Mouse (Mus musculus) ES-Bruce4 (cell line): Measurements from ENCODE around the gene Kdelc2. TPM values are rescaled to one million over a fixed set of nuclear protein-coding genes. Genes with fewer than 3 reads are reported as not detected.

ENCODE experiments used
- H3K27ac ChIP-seq: 2 replicates; pipeline ENCODE4 v1.5.1; 2012; ENCODE audit warnings: low read length, inconsistent platforms; ENCODE audit not compliant: insufficient read depth
- H3K27me3 ChIP-seq: 2 replicates; pipeline ENCODE4 v1.6.1; 2012; ENCODE audit warnings: mild to moderate bottlenecking, low read length, inconsistent platforms; ENCODE audit not compliant: control insufficient read depth, poor library complexity, insufficient read depth, severe bottlenecking
- H3K36me3 ChIP-seq: 2 replicates; pipeline ENCODE4 v1.6.1; 2012; ENCODE audit warnings: inconsistent platforms, mild to moderate bottlenecking, low read length, moderate library complexity; ENCODE audit not compliant: control insufficient read depth, poor library complexity, insufficient read depth, severe bottlenecking
- H3K4me1 ChIP-seq: one replicate; pipeline ENCODE4 v1.8.1; 2011; ENCODE audit warnings: low read length; ENCODE audit not compliant: control insufficient read depth, insufficient read depth
- H3K4me3 ChIP-seq: 2 replicates; pipeline ENCODE4 v1.5.1; 2011; ENCODE audit warnings: low read depth, mild to moderate bottlenecking, low read length
- H3K9ac ChIP-seq: 2 replicates; pipeline ENCODE4 v1.6.1; 2012; ENCODE audit warnings: low read depth, mild to moderate bottlenecking, inconsistent platforms; ENCODE audit not compliant: poor library complexity, severe bottlenecking
- H3K9me3 ChIP-seq: replicated peaks from 2 replicates; pipeline ENCODE4 v1.6.1; 2012; ENCODE audit warnings: mild to moderate bottlenecking, low read length, inconsistent platforms; ENCODE audit not compliant: control insufficient read depth, poor library complexity, insufficient read depth, severe bottlenecking
- CTCF ChIP-seq: IDR thresholded peaks from one replicate; pipeline ENCODE4 v1.8.1; 2011; ENCODE audit warnings: low read depth, low read length
- EP300 ChIP-seq: IDR thresholded peaks from 2 replicates; pipeline ENCODE4 v1.6.1; 2011; ENCODE audit warnings: low read depth, low read length; ENCODE audit not compliant: insufficient read depth
- POLR2A ChIP-seq: IDR thresholded peaks from one replicate; pipeline ENCODE4 v1.8.1; 2011; ENCODE audit warnings: low read length; ENCODE audit not compliant: insufficient read depth
- polyA plus RNA-seq: library from polyadenylated mRNA; stranded (reverse); fragments of >200 nt; gene quantifications from 2 replicates; pipeline ENCODE4 v1.2.4, GENCODE M21; 2011; ENCODE audit warnings: low read depth; ENCODE audit not compliant: missing spikeins, insufficient read depth, insufficient read length

Kdelc2 gene
- polyA plus RNA-seq, 1 experiment: 16.9 TPM

GRCm38 (mm10) chr9:53378171-53378570, 5.7 kb upstream of the Kdelc2 start:
- no peaks in the 10 kb centered on the region; the same call in 1 of the 2 replicates for H3K27me3 ChIP-seq
- H3K4me3 ChIP-seq: no peak overlapping the region
- H3K4me1 ChIP-seq: no peaks in the 10 kb centered on the region
- no peaks in the 10 kb centered on the region for H3K36me3 ChIP-seq
- H3K9me3 ChIP-seq: no peaks in the 10 kb centered on the region
- H3K9ac ChIP-seq: no peak overlapping the region
- no peak overlapping the region for H3K27ac ChIP-seq
- no peak for TF ChIP-seq CTCF
- TF ChIP-seq EP300: no peak
- no peak for TF ChIP-seq POLR2A

GRCm38 (mm10) chr9:53380595-53380994, 3.2 kb upstream of the Kdelc2 start:
- H3K27ac ChIP-seq: no peak overlapping the region
- TF ChIP-seq CTCF (no peak), POLR2A (no peak), EP300 (no peak)
- H3K27me3 ChIP-seq: no peaks in the 10 kb centered on the region; the same call in 1 of the 2 replicates
- no peaks in the 10 kb centered on the region for H3K36me3 ChIP-seq
- H3K4me1 ChIP-seq: no peaks in the 10 kb centered on the region
- no peak overlapping the region for H3K9ac ChIP-seq
- H3K4me3 ChIP-seq: no peak overlapping the region
- no peaks in the 10 kb centered on the region for H3K9me3 ChIP-seq

- Histone ChIP-seq H3K27me3 (no peaks in the 10 kb centered on the region), H3K9me3 (no peaks in the 10 kb centered on the region), H3K4me3 (no peak overlapping the region), H3K27ac (no peak overlapping the region), H3K36me3 (no peaks in the 10 kb centered on the region), H3K4me1 (no peaks in the 10 kb centered on the region), H3K9ac (no peak overlapping the region)
- TF ChIP-seq EP300 (no peak), CTCF (no peak), POLR2A (no peak)
These were observed 2.7 kb upstream of the Kdelc2 start for GRCm38 (mm10) chr9:53381113-53381615.

- H3K27ac ChIP-seq: peak overlapping the region; percentile 71
- no peak for TF ChIP-seq POLR2A
- TF ChIP-seq CTCF: no peak
- no peaks in the 10 kb centered on the region for H3K9me3 ChIP-seq
- H3K27me3 ChIP-seq: no peaks in the 10 kb centered on the region
- H3K9ac ChIP-seq: peak overlapping the region; percentile 81
- H3K36me3 ChIP-seq: no peaks in the 10 kb centered on the region
- peak overlapping the region; percentile 91 for H3K4me3 ChIP-seq
- no peaks in the 10 kb centered on the region for H3K4me1 ChIP-seq
These were observed 1.0 kb downstream of the Kdelc2 start for GRCm38 (mm10) chr9:53384873-53385272.

GRCm38 (mm10) chr9:53387431-53387830, 3.6 kb downstream of the Kdelc2 start:
- Histone ChIP-seq H3K27me3 (no peaks in the 10 kb centered on the region), H3K36me3 (no peaks in the 10 kb centered on the region), H3K4me1 (no peaks in the 10 kb centered on the region), H3K27ac (no peak overlapping the region), H3K4me3 (no peak overlapping the region), H3K9me3 (no peaks in the 10 kb centered on the region), H3K9ac (no peak overlapping the region)
- no peak for TF ChIP-seq EP300
- no peak for TF ChIP-seq POLR2A
- no peak for TF ChIP-seq CTCF

GRCm38 (mm10) chr9:53389109-53389508, 5.3 kb downstream of the Kdelc2 start:
- Histone ChIP-seq H3K36me3 (no peaks in the 10 kb centered on the region), H3K9ac (no peak overlapping the region), H3K27ac (no peak overlapping the region), H3K27me3 (no peaks in the 10 kb centered on the region), H3K4me1 (no peaks in the 10 kb centered on the region), H3K9me3 (no peaks in the 10 kb centered on the region), H3K4me3 (no peak overlapping the region)
- TF ChIP-seq POLR2A: no peak
- no peak for TF ChIP-seq CTCF
- no peak for TF ChIP-seq EP300
